Mouse (Mus musculus): ENCODE results near the gene Sprr2b. TPM values are rescaled to one million over a fixed set of nuclear protein-coding genes. Genes with fewer than 3 reads are reported as not detected.
"Not testable (repeated sequence)": the region's sequence is repeated elsewhere in the genome, so short reads cannot be mapped to it uniquely, and the experiment has no call there.

The Sprr2b gene
- total RNA-seq (2014; rRNA removed) (not detected in 2 replicates), polyA plus RNA-seq (2015; fragmentation: Nextera tagmentation; extraction: Ambion mirVana) (0.24 and 0.44 TPM in 2 replicates)

- H3K36me3 ChIP-seq (ENCODE audit: insufficient read depth, low read length) = no peaks in the 10 kb centered on the region
- no peaks in the 10 kb centered on the region for H3K27me3 ChIP-seq (ENCODE audit: insufficient read depth, low read length)
- 79% methylated on average over 2 of the region's 2 CpGs for WGBS
- no peak within 1 kb of the TSS for H3K4me2 ChIP-seq (ENCODE audit: low read depth, low read length)
- no peak within 1 kb of the TSS for H3K27ac ChIP-seq
- DNase-seq (ENCODE audit: low spot score) = no peak
- H3K9me3 ChIP-seq (ENCODE audit: low read length) = no peaks in the 10 kb centered on the region
- no peak for TF ChIP-seq CTCF (IDR thresholded peaks at IDR 0.05; ENCODE audit: low read depth)
- no peak for ATAC-seq
- H3K4me3 ChIP-seq (ENCODE audit: low read length) = no peak within 1 kb of the TSS
- no peak within 1 kb of the TSS for H3K9ac ChIP-seq (replicated peaks; ENCODE audit: low read length)
- H3K4me1 ChIP-seq (ENCODE audit: insufficient read depth, low read length) = no peaks in the 10 kb centered on the region
Observed at GRCm38 (mm10) chr3:92316320-92316719, at the start of gene Sprr2b. Gene Sprr2b (plus strand): TSS chr3:92316620.

GRCm38 (mm10) chr3:92271414-92271985 is 44.9 kb upstream of the Sprr2b start:
- not testable (repeated sequence) for H3K4me3 ChIP-seq (ENCODE audit: low read length); H3K27me3 ChIP-seq (ENCODE audit: insufficient read depth, low read length); H3K9me3 ChIP-seq (ENCODE audit: low read length); DNase-seq (ENCODE audit: low spot score); H3K9ac ChIP-seq (replicated peaks; ENCODE audit: low read length); H3K4me2 ChIP-seq (ENCODE audit: low read depth, low read length); H3K4me1 ChIP-seq (ENCODE audit: insufficient read depth, low read length); H3K27ac ChIP-seq; H3K36me3 ChIP-seq (ENCODE audit: insufficient read depth, low read length)
- WGBS = no CpG with 5 or more reads among the region's 4 CpGs
- ATAC-seq = 0 out of 2 replicates have a peak, but pooled peaks have one; percentile 25

GRCm38 (mm10) chr3:92273504-92273903 is 42.9 kb upstream of the Sprr2b start:
- H3K36me3 ChIP-seq (ENCODE audit: insufficient read depth, low read length) = not testable (repeated sequence)

GRCm38 (mm10) chr3:92274018-92274417 is 42.4 kb upstream of the Sprr2b start:
- not testable (repeated sequence) for H3K4me2 ChIP-seq (ENCODE audit: low read depth, low read length); H3K4me1 ChIP-seq (ENCODE audit: insufficient read depth, low read length); H3K36me3 ChIP-seq (ENCODE audit: insufficient read depth, low read length); H3K9me3 ChIP-seq (ENCODE audit: low read length); H3K27ac ChIP-seq; DNase-seq (ENCODE audit: low spot score); H3K27me3 ChIP-seq (ENCODE audit: insufficient read depth, low read length); H3K9ac ChIP-seq (replicated peaks; ENCODE audit: low read length); H3K4me3 ChIP-seq (ENCODE audit: low read length)
- ATAC-seq = peak; percentile 19; the same call in 1 of the 2 replicates
- WGBS = no CpG with 5 or more reads among the region's 1 CpGs

More at GRCm38 (mm10) chr3:92273504-92273903, 42.9 kb upstream of the Sprr2b start:
- not testable (repeated sequence) for H3K9me3 ChIP-seq (ENCODE audit: low read length); H3K4me1 ChIP-seq (ENCODE audit: insufficient read depth, low read length); ATAC-seq; H3K4me3 ChIP-seq (ENCODE audit: low read length); H3K27me3 ChIP-seq (ENCODE audit: insufficient read depth, low read length); H3K4me2 ChIP-seq (ENCODE audit: low read depth, low read length); H3K27ac ChIP-seq; H3K9ac ChIP-seq (replicated peaks; ENCODE audit: low read length); DNase-seq (ENCODE audit: low spot score)

- not testable (repeated sequence) for H3K9ac ChIP-seq (replicated peaks; ENCODE audit: low read length); H3K36me3 ChIP-seq (ENCODE audit: insufficient read depth, low read length); H3K4me3 ChIP-seq (ENCODE audit: low read length); DNase-seq (ENCODE audit: low spot score); H3K4me1 ChIP-seq (ENCODE audit: insufficient read depth, low read length); H3K9me3 ChIP-seq (ENCODE audit: low read length); H3K27ac ChIP-seq; H3K4me2 ChIP-seq (ENCODE audit: low read depth, low read length); H3K27me3 ChIP-seq (ENCODE audit: insufficient read depth, low read length)
- ATAC-seq = peak; percentile 30; the same call in 1 of the 2 replicates
Observed at GRCm38 (mm10) chr3:92279663-92280062, 36.8 kb upstream of the Sprr2b start.

GRCm38 (mm10) chr3:92280963-92281606 is 35.3 kb upstream of the Sprr2b start:
- 74% methylated on average over 5 of the region's 12 CpGs for WGBS
- H3K9ac ChIP-seq (replicated peaks; ENCODE audit: low read length); H3K27ac ChIP-seq; H3K27me3 ChIP-seq (ENCODE audit: insufficient read depth, low read length); H3K4me3 ChIP-seq (ENCODE audit: low read length); H3K36me3 ChIP-seq (ENCODE audit: insufficient read depth, low read length); H3K9me3 ChIP-seq (ENCODE audit: low read length); ATAC-seq; H3K4me1 ChIP-seq (ENCODE audit: insufficient read depth, low read length); DNase-seq (ENCODE audit: low spot score); H3K4me2 ChIP-seq (ENCODE audit: low read depth, low read length): not testable (repeated sequence)

GRCm38 (mm10) chr3:92285101-92285500 is 31.3 kb upstream of the Sprr2b start, which contains the start of gene Sprr2a3:
Gene Sprr2a3 (plus strand): TSS chr3:92285417.
- not testable (repeated sequence) for H3K36me3 ChIP-seq (ENCODE audit: insufficient read depth, low read length); H3K4me1 ChIP-seq (ENCODE audit: insufficient read depth, low read length); ATAC-seq; H3K4me2 ChIP-seq (ENCODE audit: low read depth, low read length); H3K27me3 ChIP-seq (ENCODE audit: insufficient read depth, low read length); H3K27ac ChIP-seq; H3K9me3 ChIP-seq (ENCODE audit: low read length); H3K9ac ChIP-seq (replicated peaks; ENCODE audit: low read length); H3K4me3 ChIP-seq (ENCODE audit: low read length); DNase-seq (ENCODE audit: low spot score)
- 100% methylated on average over 1 of the region's 1 CpGs for WGBS

- not testable (repeated sequence) for DNase-seq (ENCODE audit: low spot score); H3K27me3 ChIP-seq (ENCODE audit: insufficient read depth, low read length); H3K4me1 ChIP-seq (ENCODE audit: insufficient read depth, low read length); H3K9ac ChIP-seq (replicated peaks; ENCODE audit: low read length); ATAC-seq; H3K9me3 ChIP-seq (ENCODE audit: low read length); H3K4me2 ChIP-seq (ENCODE audit: low read depth, low read length); H3K27ac ChIP-seq; H3K4me3 ChIP-seq (ENCODE audit: low read length); H3K36me3 ChIP-seq (ENCODE audit: insufficient read depth, low read length)
- WGBS = 64% methylated on average over 3 of the region's 6 CpGs
Observed at GRCm38 (mm10) chr3:92288489-92288888, 27.9 kb upstream of the Sprr2b start.
